Mouse (Mus musculus) neural tube, embryonic 15.5 days (tissue): ENCODE measurements at regions not wholly inside any gene's neighbourhood (a gene's known extent, or its start where the extent isn't known, plus 50 kb on each side); places are given as distances from the start of the nearest gene placed in this dataset.

Source experiments
- ATAC-seq: fragments of 200-750 bp; cut with Nextera tagmentation; 2 replicates; pipeline ENCODE4 v1.8.0; 2017; ENCODE audit warnings: mild to moderate bottlenecking, moderate TSS enrichment, moderate library complexity; ENCODE audit not compliant: low FRiP score
- H3K27ac ChIP-seq: fragments of 300-500 bp; sonication (generic); replicated peaks from 2 replicates; pipeline ENCODE4 v1.5.1; 2015; ENCODE audit warnings: mild to moderate bottlenecking, inconsistent platforms
- H3K27me3 ChIP-seq: fragments of 300-500 bp; sonication (generic); replicated peaks from 2 replicates; pipeline ENCODE4 v1.6.1; 2015; ENCODE audit warnings: inconsistent platforms
- H3K36me3 ChIP-seq: fragments of 300-500 bp; sonication (generic); 2 replicates; pipeline ENCODE4 v1.6.1; 2015; ENCODE audit warnings: inconsistent platforms
- H3K4me1 ChIP-seq: fragments of 300-500 bp; sonication (generic); 2 replicates; pipeline ENCODE4 v1.6.1; 2015; ENCODE audit warnings: inconsistent platforms
- H3K4me2 ChIP-seq: fragments of 300-500 bp; sonication (generic); 2 replicates; pipeline ENCODE4 v1.6.1; 2015; ENCODE audit warnings: inconsistent platforms, mild to moderate bottlenecking, moderate library complexity
- H3K4me3 ChIP-seq: fragments of 300-500 bp; sonication (generic); replicated peaks from 2 replicates; pipeline ENCODE4 v1.5.1; 2015; ENCODE audit warnings: mild to moderate bottlenecking, inconsistent platforms
- H3K9ac ChIP-seq: fragments of 300-500 bp; sonication (generic); replicated peaks from 2 replicates; pipeline ENCODE4 v1.6.1; 2015; ENCODE audit warnings: mild to moderate bottlenecking, inconsistent platforms
- H3K9me3 ChIP-seq: fragments of 300-500 bp; sonication (generic); replicated peaks from 2 replicates; pipeline ENCODE4 v1.6.1; 2016; ENCODE audit warnings: inconsistent platforms
- WGBS: fragments of 180-500 bp; shearing (Covaris S2); methylation state at CpG from one replicate; pipeline ENCODE4 v1.1.7; 2015; ENCODE audit warnings: mixed read lengths; 5-methylcytosine and 5-hydroxymethylcytosine counted together

GRCm38 (mm10) chr6:25237021-25237420 is 280.9 kb upstream of the Tmem229a start:
- Histone ChIP-seq H3K9me3 (no peaks in the 10 kb centered on the region), H3K36me3 (no peaks in the 10 kb centered on the region), H3K9ac (no peak overlapping the region), H3K4me2 (no peak overlapping the region), H3K27me3 (no peaks in the 10 kb centered on the region), H3K4me3 (no peak overlapping the region), H3K27ac (no peak overlapping the region), H3K4me1 (no peaks in the 10 kb centered on the region)
- 92% methylated on average over 2 of the region's 2 CpGs for WGBS
- ATAC-seq = no peak

- ATAC-seq = no peak
- Histone ChIP-seq H3K4me1 (no peaks in the 10 kb centered on the region), H3K27me3 (no peaks in the 10 kb centered on the region), H3K36me3 (no peaks in the 10 kb centered on the region), H3K4me2 (no peak overlapping the region), H3K27ac (no peak overlapping the region), H3K4me3 (no peak overlapping the region), H3K9me3 (no peaks in the 10 kb centered on the region), H3K9ac (no peak overlapping the region)
- WGBS = 86% methylated on average over 3 of the region's 3 CpGs
These were observed 280.5 kb upstream of the Tmem229a start for GRCm38 (mm10) chr6:25236616-25237015.
